Mouse (Mus musculus) limb, embryonic 11.5 days (tissue): ENCODE results near the gene Tulp4. TPM values are rescaled to one million over a fixed set of nuclear protein-coding genes. Genes with fewer than 3 reads are reported as not detected.

Source experiments
- ATAC-seq: fragments of 200-750 bp; cut with Nextera tagmentation; 2 replicates; pipeline ENCODE4 v1.8.0; 2017; ENCODE audit warnings: low read depth; ENCODE audit not compliant: insufficient number of reproducible peaks, low FRiP score, low TSS enrichment
- DNase-seq: peaks from one replicate; pipeline ENCODE4 v3.0.0-alpha.2; 2015; ENCODE audit warnings: low spot score
- H3K27ac ChIP-seq: fragments of 300-500 bp; sonication (generic); replicated peaks from 2 replicates; pipeline ENCODE4 v1.5.1; 2014; ENCODE audit warnings: low read depth, mild to moderate bottlenecking, low read length
- H3K27me3 ChIP-seq: fragments of 300-500 bp; sonication (generic); 2 replicates; pipeline ENCODE4 v1.6.1; 2014; ENCODE audit warnings: mild to moderate bottlenecking, low read length, mixed read lengths; ENCODE audit not compliant: control insufficient read depth, insufficient read depth
- H3K36me3 ChIP-seq: fragments of 300-500 bp; sonication (generic); 2 replicates; pipeline ENCODE4 v1.6.1; 2014; ENCODE audit warnings: mild to moderate bottlenecking, low read length, moderate library complexity, mixed read lengths; ENCODE audit not compliant: control insufficient read depth, insufficient read depth
- H3K4me1 ChIP-seq: fragments of 300-500 bp; sonication (generic); 2 replicates; pipeline ENCODE4 v1.6.1; 2014; ENCODE audit warnings: low read length, mixed read lengths; ENCODE audit not compliant: control insufficient read depth, insufficient read depth
- H3K4me2 ChIP-seq: fragments of 300-500 bp; sonication (generic); 2 replicates; pipeline ENCODE4 v1.6.1; 2014; ENCODE audit warnings: low read depth, mild to moderate bottlenecking, moderate library complexity; ENCODE audit not compliant: severe bottlenecking
- H3K4me3 ChIP-seq: fragments of 300-500 bp; sonication (generic); 2 replicates; pipeline ENCODE4 v1.5.1; 2014; ENCODE audit warnings: low read depth, low read length
- H3K9ac ChIP-seq: fragments of 300-500 bp; sonication (generic); 2 replicates; pipeline ENCODE4 v1.6.1; 2014; ENCODE audit warnings: mild to moderate bottlenecking, low read length
- H3K9me3 ChIP-seq: fragments of 300-500 bp; sonication (generic); 2 replicates; pipeline ENCODE4 v1.6.1; 2016; ENCODE audit warnings: low read length; ENCODE audit not compliant: control insufficient read depth
- WGBS: fragments of 180-500 bp; shearing (Covaris S2); extraction: QIAGEN DNeasy Blood & Tissue Kit; methylation state at CpG from one replicate; pipeline ENCODE4 v1.1.7; 2014; 5-methylcytosine and 5-hydroxymethylcytosine counted together
- polyA plus RNA-seq: library from polyadenylated mRNA; unstranded; fragments of >200 nt; fragmentation: Nextera tagmentation; extraction: Ambion mirVana; gene quantifications from 2 replicates; pipeline ENCODE4 v1.2.1, GENCODE M21; 2014

The Tulp4 gene
- polyA plus RNA-seq, 1 experiment from 2014 or later = 94.9 TPM

GRCm38 (mm10) chr17:6131083-6131482, 24.8 kb downstream of the Tulp4 start:
- H3K4me3 ChIP-seq = no peak overlapping the region
- H3K36me3 ChIP-seq = peaks cover 3% of the 10 kb centered on the region; the same call in 1 of the 2 replicates
- no peak for ATAC-seq
- no peak overlapping the region for H3K27ac ChIP-seq
- WGBS = 95% methylated on average over 3 of the region's 3 CpGs
- no peaks in the 10 kb centered on the region for H3K4me1 ChIP-seq
- no peaks in the 10 kb centered on the region for H3K27me3 ChIP-seq
- no peak for DNase-seq
- no peak overlapping the region for H3K4me2 ChIP-seq
- no peaks in the 10 kb centered on the region for H3K9me3 ChIP-seq
- no peak overlapping the region for H3K9ac ChIP-seq

DNA sequence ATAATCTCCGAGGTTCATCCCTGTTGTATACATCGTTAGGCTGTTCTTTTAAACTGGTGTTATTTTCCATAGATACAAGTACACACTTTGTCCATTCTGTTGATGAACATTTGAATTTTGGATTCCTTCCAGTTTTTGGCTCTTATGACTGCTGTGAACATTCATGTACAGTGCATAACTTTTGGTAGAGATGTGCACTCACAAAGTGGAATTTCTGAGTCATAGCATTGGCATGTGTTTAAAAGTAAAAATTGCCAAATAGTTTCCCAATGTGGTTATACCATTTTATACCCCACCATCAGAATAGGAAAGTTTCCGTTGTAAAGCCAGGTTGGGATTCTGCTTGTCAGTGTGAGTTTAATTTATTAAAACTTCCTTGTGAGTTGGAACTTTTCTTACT, 34.6 kb downstream of the Tulp4 start:
- 91% methylated on average over 3 of the region's 3 CpGs for WGBS
- DNase-seq (no peak), ATAC-seq (no peak)
- H3K4me2 ChIP-seq = no peak overlapping the region
- no peaks in the 10 kb centered on the region for H3K27me3 ChIP-seq
- H3K4me3 ChIP-seq = no peak overlapping the region
- H3K36me3 ChIP-seq = no peaks in the 10 kb centered on the region; the same call in 1 of the 2 replicates
- H3K9ac ChIP-seq = no peak overlapping the region
- H3K4me1 ChIP-seq = no peaks in the 10 kb centered on the region
- no peaks in the 10 kb centered on the region for H3K9me3 ChIP-seq
- H3K27ac ChIP-seq = no peak overlapping the region

- ATAC-seq (no peak), DNase-seq (no peak)
- Histone ChIP-seq H3K9me3 (no peaks in the 10 kb centered on the region), H3K27ac (no peak overlapping the region), H3K27me3 (no peaks in the 10 kb centered on the region), H3K9ac (no peak overlapping the region), H3K4me1 (no peaks in the 10 kb centered on the region), H3K36me3 (no peaks in the 10 kb centered on the region; the same call in 1 of the 2 replicates), H3K4me3 (no peak overlapping the region), H3K4me2 (no peak overlapping the region)
- WGBS = 98% methylated on average over 2 of the region's 2 CpGs
Measured at GRCm38 (mm10) chr17:6141344-6141743, 35.1 kb downstream of the Tulp4 start.

GRCm38 (mm10) chr17:6145244-6145643, 39.0 kb downstream of the Tulp4 start:
- no peak for DNase-seq
- no peak overlapping the region for H3K4me3 ChIP-seq
- H3K36me3 ChIP-seq = no peaks in the 10 kb centered on the region; the same call in 1 of the 2 replicates
- no peak overlapping the region for H3K9ac ChIP-seq
- no peaks in the 10 kb centered on the region for H3K9me3 ChIP-seq
- no peak overlapping the region for H3K4me2 ChIP-seq
- H3K27ac ChIP-seq = no peak overlapping the region
- H3K27me3 ChIP-seq = no peaks in the 10 kb centered on the region
- no peak for ATAC-seq
- WGBS = 90% methylated on average over 2 of the region's 2 CpGs
- no peaks in the 10 kb centered on the region for H3K4me1 ChIP-seq

GRCm38 (mm10) chr17:6152941-6153340, 46.7 kb downstream of the Tulp4 start:
- no peaks in the 10 kb centered on the region for H3K27me3 ChIP-seq
- no peaks in the 10 kb centered on the region for H3K36me3 ChIP-seq
- no peaks in the 10 kb centered on the region for H3K9me3 ChIP-seq
- no peak overlapping the region for H3K9ac ChIP-seq
- WGBS = 100% methylated on average over 4 of the region's 4 CpGs
- H3K4me3 ChIP-seq = no peak overlapping the region
- ATAC-seq (no peak), DNase-seq (no peak)
- H3K4me2 ChIP-seq = no peak overlapping the region
- H3K4me1 ChIP-seq = no peaks in the 10 kb centered on the region
- no peak overlapping the region for H3K27ac ChIP-seq

DNA sequence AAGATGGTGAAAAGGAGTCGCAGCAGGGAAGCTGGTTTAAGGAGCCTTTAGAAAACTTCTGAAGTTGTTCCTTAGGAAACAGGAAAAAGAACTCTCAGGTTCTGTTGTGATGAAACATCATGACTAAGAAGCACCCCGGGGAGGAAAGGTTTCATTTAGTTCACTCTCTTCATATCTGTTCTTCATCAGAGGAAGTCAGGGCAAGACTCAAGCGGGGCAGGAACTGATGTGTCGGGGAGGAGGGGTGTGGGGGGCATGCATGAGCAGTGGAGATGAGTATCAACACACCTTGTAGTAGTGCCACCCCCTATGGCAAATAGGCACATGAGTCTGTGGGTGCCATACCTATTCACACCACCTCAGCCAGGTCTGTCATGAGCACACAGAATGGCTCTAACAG, 47.3 kb downstream of the Tulp4 start:
- no peak for ATAC-seq
- WGBS = 90% methylated on average over 4 of the region's 4 CpGs
- no peak overlapping the region for H3K4me2 ChIP-seq

DNA sequence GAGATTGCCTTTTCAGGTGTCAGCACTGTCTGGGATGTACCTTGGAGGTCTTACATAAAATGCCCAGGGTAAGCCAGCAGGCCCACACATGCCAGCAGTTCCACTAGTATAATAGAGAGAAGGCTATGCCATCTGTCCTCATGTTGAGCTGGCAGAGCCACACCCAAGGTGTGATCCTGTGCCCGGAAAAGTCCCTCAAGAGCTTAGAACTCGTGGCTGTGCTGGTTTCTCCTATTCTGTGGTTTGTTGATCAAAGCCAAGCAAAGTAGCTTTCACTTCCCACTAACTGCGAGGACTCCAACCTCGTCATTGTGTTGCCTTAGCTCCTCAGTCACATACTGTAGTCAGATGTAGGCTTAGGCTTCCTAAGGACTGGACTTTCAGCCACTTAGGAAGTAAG, 48.1 kb downstream of the Tulp4 start:
- WGBS = 86% methylated on average over 4 of the region's 4 CpGs
- Histone ChIP-seq H3K9ac (no peak overlapping the region), H3K4me2 (no peak overlapping the region), H3K36me3 (no peaks in the 10 kb centered on the region), H3K9me3 (no peaks in the 10 kb centered on the region), H3K27me3 (no peaks in the 10 kb centered on the region), H3K27ac (no peak overlapping the region), H3K4me3 (no peak overlapping the region), H3K4me1 (no peaks in the 10 kb centered on the region)
- ATAC-seq = no peak
- no peak for DNase-seq

More for the DNA sequence above, 47.3 kb downstream of the Tulp4 start:
- Histone ChIP-seq H3K9me3 (no peaks in the 10 kb centered on the region), H3K27me3 (no peaks in the 10 kb centered on the region), H3K27ac (no peak overlapping the region), H3K36me3 (no peaks in the 10 kb centered on the region), H3K4me1 (no peaks in the 10 kb centered on the region), H3K9ac (no peak overlapping the region), H3K4me3 (no peak overlapping the region)
- no peak for DNase-seq

- Histone ChIP-seq H3K4me3 (no peak overlapping the region), H3K27ac (no peak overlapping the region), H3K27me3 (no peaks in the 10 kb centered on the region), H3K9ac (no peak overlapping the region), H3K4me1 (no peaks in the 10 kb centered on the region), H3K36me3 (no peaks in the 10 kb centered on the region), H3K9me3 (no peaks in the 10 kb centered on the region), H3K4me2 (no peak overlapping the region)
- no peak for DNase-seq
- no peak for ATAC-seq
- WGBS = 93% methylated on average over 6 of the region's 6 CpGs
Measured at GRCm38 (mm10) chr17:6160495-6160894, 54.3 kb downstream of the Tulp4 start.

- WGBS = 86% methylated on average over 9 of the region's 9 CpGs
Measured at GRCm38 (mm10) chr17:6161916-6162315, 55.7 kb downstream of the Tulp4 start.

More at GRCm38 (mm10) chr17:6161916-6162315, 55.7 kb downstream of the Tulp4 start:
- Histone ChIP-seq H3K9me3 (no peaks in the 10 kb centered on the region), H3K27ac (no peak overlapping the region), H3K9ac (no peak overlapping the region), H3K4me1 (no peaks in the 10 kb centered on the region), H3K36me3 (no peaks in the 10 kb centered on the region), H3K27me3 (no peaks in the 10 kb centered on the region), H3K4me2 (no peak overlapping the region), H3K4me3 (no peak overlapping the region)
- DNase-seq = no peak
- no peak for ATAC-seq
